Mouse (Mus musculus): ENCODE results near the gene Itgb4. TPM values are rescaled to one million over a fixed set of nuclear protein-coding genes. Genes with fewer than 3 reads are reported as not detected.

The Itgb4 gene
- polyA plus RNA-seq, 2 experiments from 2014 or later: not detected

GRCm38 (mm10) chr11:116029086-116029865, 54.8 kb downstream of the Itgb4 start:
- no peak for ATAC-seq

- ATAC-seq: peak; percentile 83
These were observed 55.8 kb downstream of the Itgb4 start, which contains the start of gene Unk for GRCm38 (mm10) chr11:116030088-116030897. TSS of gene Unk (plus strand) at chr11:116030322.

GRCm38 (mm10) chr11:116030898-116031845, 56.7 kb downstream of the Itgb4 start:
- peak; percentile 16 for ATAC-seq

- no peak for ATAC-seq
These were observed 60.1 kb downstream of the Itgb4 start for GRCm38 (mm10) chr11:116034584-116034983.

GRCm38 (mm10) chr11:116036671-116037070, 62.2 kb downstream of the Itgb4 start:
- ATAC-seq: no peak

- no peak for ATAC-seq
These were observed 63.3 kb downstream of the Itgb4 start for GRCm38 (mm10) chr11:116037826-116038225.

GRCm38 (mm10) chr11:116040593-116040992, 66.1 kb downstream of the Itgb4 start:
- ATAC-seq: no peak

- ATAC-seq: no peak
These were observed 67.3 kb downstream of the Itgb4 start for GRCm38 (mm10) chr11:116041833-116042232.

GRCm38 (mm10) chr11:116042372-116043138, 68.0 kb downstream of the Itgb4 start:
- no peak for ATAC-seq

- ATAC-seq: no peak
These were observed 68.8 kb downstream of the Itgb4 start for GRCm38 (mm10) chr11:116043286-116043685.

- ATAC-seq: no peak
These were observed 70.7 kb downstream of the Itgb4 start for GRCm38 (mm10) chr11:116045173-116045572.

GRCm38 (mm10) chr11:116049610-116050009, 75.1 kb downstream of the Itgb4 start:
- ATAC-seq: no peak

GRCm38 (mm10) chr11:116050196-116050595, 75.7 kb downstream of the Itgb4 start:
- ATAC-seq: no peak

GRCm38 (mm10) chr11:116053510-116054229, 79.2 kb downstream of the Itgb4 start:
- ATAC-seq: no peak

- ATAC-seq: no peak
These were observed 81.4 kb downstream of the Itgb4 start for GRCm38 (mm10) chr11:116055873-116056272.

- ATAC-seq: no peak
These were observed 82.8 kb downstream of the Itgb4 start for GRCm38 (mm10) chr11:116057237-116057881.

Measured in CD4-positive, CD25-positive, alpha-beta regulatory T cell, adult 4 months (primary cell).